Mouse (Mus musculus) thymus, postnatal 25 days (tissue): ENCODE measurements around the gene Slc5a5.
A peak's percentile ranks its signal among the peaks of the same experiment; 100 is the strongest.

Source experiments
- DNase-seq: peaks from one replicate; pipeline ENCODE4 v3.0.0; 2022

Gene Slc5a5

GRCm38 (mm10) chr8:70876382-70876781 lies 16.2 kb downstream of the Slc5a5 start:
- no peak for DNase-seq

- DNase-seq: no peak
These were observed 18.1 kb downstream of the Slc5a5 start for GRCm38 (mm10) chr8:70874441-70874840.

GRCm38 (mm10) chr8:70873364-70873985 lies 19.1 kb downstream of the Slc5a5 start, which contains the start of gene Ccdc124:
TSS of gene Ccdc124 (minus strand) at chr8:70873935.
- DNase-seq: peak; percentile 95

- DNase-seq: no peak
These were observed 19.8 kb downstream of the Slc5a5 start for GRCm38 (mm10) chr8:70872643-70873363.

GRCm38 (mm10) chr8:70871195-70871807 lies 21.3 kb downstream of the Slc5a5 start:
- DNase-seq: no peak

- peak; percentile 76 for DNase-seq
These were observed 22.9 kb downstream of the Slc5a5 start for GRCm38 (mm10) chr8:70869601-70870041.

GRCm38 (mm10) chr8:70869199-70869571 lies 23.4 kb downstream of the Slc5a5 start:
- DNase-seq: no peak

- peak; percentile 69 for DNase-seq
These were observed 23.9 kb downstream of the Slc5a5 start for GRCm38 (mm10) chr8:70868559-70869198.

GRCm38 (mm10) chr8:70866566-70866965 lies 26.0 kb downstream of the Slc5a5 start:
- DNase-seq: no peak

GRCm38 (mm10) chr8:70866001-70866520 lies 26.5 kb downstream of the Slc5a5 start:
- no peak for DNase-seq

- DNase-seq: peak; percentile 99
These were observed 27.1 kb downstream of the Slc5a5 start for GRCm38 (mm10) chr8:70865350-70866000.

- no peak for DNase-seq
These were observed 27.8 kb downstream of the Slc5a5 start for GRCm38 (mm10) chr8:70864712-70865221.

- no peak for DNase-seq
These were observed 28.4 kb downstream of the Slc5a5 start for GRCm38 (mm10) chr8:70863956-70864711.

GRCm38 (mm10) chr8:70862824-70863641 lies 29.5 kb downstream of the Slc5a5 start, which contains the start of gene Kcnn1:
TSS of gene Kcnn1 (minus strand) at chr8:70863258.
- DNase-seq: no peak

GRCm38 (mm10) chr8:70857516-70857915 lies 35.0 kb downstream of the Slc5a5 start:
- DNase-seq: no peak

GRCm38 (mm10) chr8:70856541-70857197 lies 35.9 kb downstream of the Slc5a5 start:
- no peak for DNase-seq

- no peak for DNase-seq
These were observed 36.5 kb downstream of the Slc5a5 start for GRCm38 (mm10) chr8:70856028-70856427.

GRCm38 (mm10) chr8:70853863-70854262 lies 38.7 kb downstream of the Slc5a5 start:
- no peak for DNase-seq

GRCm38 (mm10) chr8:70852595-70853231 lies 39.8 kb downstream of the Slc5a5 start:
- DNase-seq: no peak

- no peak for DNase-seq
These were observed 40.7 kb downstream of the Slc5a5 start for GRCm38 (mm10) chr8:70851837-70852236.
